18 mouse cellular contexts compared by ENCODE assay signal in genomic region chr10:65847622-65848021, GRCm38 (mm10).
"Had no signal": no experiment of that assay in that cellular context is flagged by ENCODE, and none has a peak within 500 bp of the region (broad histone marks: within the 10 kb centered on the region; RNA-seq: fewer than 3 reads in every experiment).

No protein-coding gene starts in this region.

- H3K27me3 ChIP-seq: midbrain, embryonic 12.5 days; neural tube, embryonic 13.5 days; neural tube, embryonic 15.5 days had no signal

- DNase-seq: lung, embryonic 14.5 days; lung, postnatal 10 days; lung, postnatal 4 days; midbrain, embryonic 14.5 days; retina, postnatal 1 day; right cerebral cortex, adult 18-20 months; right cerebral cortex, postnatal 25 days; right cerebral cortex, postnatal 4 days; spleen, adult 18-20 months; thymus, adult 18-20 months; thymus, postnatal 14 days; thymus, postnatal 36 days had no signal

- ATAC-seq: midbrain, embryonic 16.5 days had no signal

- H3K27ac ChIP-seq: midbrain, embryonic 10.5 days; midbrain, embryonic 12.5 days; neural tube, embryonic 13.5 days; neural tube, embryonic 15.5 days had no signal

- H3K9me3 ChIP-seq: midbrain, embryonic 10.5 days; midbrain, embryonic 12.5 days; neural tube, embryonic 13.5 days; neural tube, embryonic 15.5 days had no signal

- H3K4me1 ChIP-seq: midbrain, embryonic 10.5 days; midbrain, embryonic 12.5 days; neural tube, embryonic 13.5 days; neural tube, embryonic 15.5 days had no signal

- H3K36me3 ChIP-seq: midbrain, embryonic 10.5 days; midbrain, embryonic 12.5 days; neural tube, embryonic 13.5 days; neural tube, embryonic 15.5 days had no signal

- H3K9ac ChIP-seq: lung, embryonic 14.5 days; midbrain, embryonic 12.5 days; neural tube, embryonic 13.5 days; neural tube, embryonic 15.5 days had no signal

- H3K4me2 ChIP-seq: lung, embryonic 14.5 days; midbrain, embryonic 12.5 days; neural tube, embryonic 13.5 days; neural tube, embryonic 15.5 days had no signal

- H3K4me3 ChIP-seq: midbrain, embryonic 10.5 days; midbrain, embryonic 12.5 days; myocyte; neural tube, embryonic 13.5 days; neural tube, embryonic 15.5 days had no signal
